Mouse (Mus musculus): ENCODE results near the gene Ddx10. TPM values are rescaled to one million over a fixed set of nuclear protein-coding genes. Genes with fewer than 3 reads are reported as not detected.

Gene Ddx10
- total and polyA plus RNA-seq, 3 experiments: 12.3 to 64.9 (median 52.4) TPM

DNA sequence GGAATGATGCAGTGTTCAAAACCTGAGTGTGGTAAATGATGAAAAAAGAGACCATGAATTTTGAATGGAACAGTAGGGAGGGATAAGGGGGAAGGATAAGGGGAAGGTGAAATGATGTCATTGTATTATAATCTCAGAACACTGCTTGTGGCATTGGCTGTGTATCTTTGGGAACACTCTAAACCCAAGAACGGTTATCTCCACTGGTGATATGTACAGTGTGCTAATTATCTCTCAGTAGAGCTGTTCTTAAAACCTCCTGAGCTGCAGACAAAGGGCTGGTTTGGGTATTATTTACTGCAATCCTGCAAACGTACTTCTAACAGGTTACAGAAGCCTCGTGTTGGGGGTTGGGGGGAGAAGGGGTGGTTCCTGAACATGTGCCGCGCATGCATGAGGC, 179.7 kb downstream of the Ddx10 start:
- no peaks in the 10 kb centered on the region for H3K36me3 ChIP-seq (replicated peaks)
- H3K9me3 ChIP-seq (replicated peaks): no peaks in the 10 kb centered on the region
- no peaks in the 10 kb centered on the region for H3K4me1 ChIP-seq (ENCODE audit: insufficient read depth, low read depth, low read length)
- H3K27me3 ChIP-seq (ENCODE audit: insufficient read depth, low read length): peaks cover 10% of the 10 kb centered on the region; the same call in 1 of the 2 replicates
- ATAC-seq (ENCODE audit: extremely low read depth, insufficient number of reproducible peaks, low FRiP score, poor library complexity, severe bottlenecking): no peak
- TF ChIP-seq GATA1 (IDR thresholded peaks at IDR 0.05; ENCODE audit: borderline replicate concordance, low read length) (no peak), CTCF (IDR thresholded peaks at IDR 0.05; ENCODE audit: low read depth, low read length) (no peak), POLR2AphosphoS5 (IDR thresholded peaks at IDR 0.05; ENCODE audit: insufficient replicate concordance, low read depth, low read length) (no peak), TAL1 (conservative IDR thresholded peaks at IDR 0.05; ENCODE audit: low read depth, low read length) (no peak), GATA2 (IDR thresholded peaks at IDR 0.05; ENCODE audit: borderline replicate concordance, low read depth, low read length) (no peak)
- H3K4me3 ChIP-seq (ENCODE audit: low read depth, low read length): no peak overlapping the region
- DNase-seq (ENCODE audit: low spot score): no peak

DNA sequence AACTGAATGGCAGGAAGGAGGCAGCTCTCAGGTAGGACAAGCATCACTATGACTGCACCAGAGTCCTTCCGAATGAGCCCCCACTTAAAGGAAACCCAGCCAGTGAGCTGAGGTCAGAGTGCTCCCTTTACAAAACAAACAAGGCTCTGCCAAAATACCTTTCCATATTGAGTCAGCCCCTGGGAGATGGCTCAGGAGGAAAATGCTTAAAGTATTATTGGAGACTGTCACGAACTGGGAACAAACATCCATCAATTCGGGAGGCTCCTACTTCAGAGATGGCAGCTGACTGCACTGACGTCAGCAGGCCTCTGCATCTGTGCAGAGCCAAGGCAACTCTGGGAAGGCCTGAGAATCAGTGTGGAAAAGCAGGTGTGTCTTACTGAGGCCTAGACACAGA, 181.4 kb downstream of the Ddx10 start:
- Histone ChIP-seq H3K27me3 (ENCODE audit: insufficient read depth, low read length) (peaks cover 9% of the 10 kb centered on the region), H3K4me1 (ENCODE audit: insufficient read depth, low read depth, low read length) (no peaks in the 10 kb centered on the region), H3K9me3 (replicated peaks) (no peaks in the 10 kb centered on the region), H3K36me3 (replicated peaks) (no peaks in the 10 kb centered on the region), H3K4me3 (ENCODE audit: low read depth, low read length) (no peak overlapping the region)
- DNase-seq (ENCODE audit: low spot score) (no peak), ATAC-seq (ENCODE audit: extremely low read depth, insufficient number of reproducible peaks, low FRiP score, poor library complexity, severe bottlenecking) (no peak)
- TF ChIP-seq GATA1 (IDR thresholded peaks at IDR 0.05; ENCODE audit: borderline replicate concordance, low read length): no peak
- no peak for TF ChIP-seq GATA2 (IDR thresholded peaks at IDR 0.05; ENCODE audit: borderline replicate concordance, low read depth, low read length)
- TF ChIP-seq POLR2AphosphoS5 (IDR thresholded peaks at IDR 0.05; ENCODE audit: insufficient replicate concordance, low read depth, low read length): no peak
- no peak for TF ChIP-seq CTCF (IDR thresholded peaks at IDR 0.05; ENCODE audit: low read depth, low read length)
- no peak for TF ChIP-seq TAL1 (conservative IDR thresholded peaks at IDR 0.05; ENCODE audit: low read depth, low read length)

DNA sequence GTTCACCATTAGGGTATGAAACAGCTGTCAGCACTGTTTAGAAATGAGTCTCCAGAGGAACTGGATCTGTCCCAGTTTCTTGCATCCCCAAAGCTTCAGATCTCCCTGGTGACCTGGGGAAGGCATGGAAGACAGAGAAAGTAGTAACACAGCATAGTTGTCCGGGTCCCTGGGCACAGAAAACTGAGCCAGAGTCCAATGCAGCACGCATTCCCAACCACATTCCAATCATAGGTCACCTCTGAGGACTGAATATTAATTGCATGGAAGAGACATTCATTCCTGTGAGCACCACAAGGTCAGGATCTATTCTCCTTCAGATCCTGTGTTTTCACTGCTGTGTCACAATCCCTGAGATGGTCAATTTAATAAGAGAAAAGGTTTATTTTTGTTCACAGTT, 182.8 kb downstream of the Ddx10 start:
- Histone ChIP-seq H3K36me3 (replicated peaks) (no peaks in the 10 kb centered on the region), H3K9me3 (replicated peaks) (no peaks in the 10 kb centered on the region), H3K4me3 (ENCODE audit: low read depth, low read length) (no peak overlapping the region), H3K27me3 (ENCODE audit: insufficient read depth, low read length) (peaks cover 9% of the 10 kb centered on the region; the same call in 1 of the 2 replicates), H3K4me1 (ENCODE audit: insufficient read depth, low read depth, low read length) (no peaks in the 10 kb centered on the region)
- TF ChIP-seq CTCF (IDR thresholded peaks at IDR 0.05; ENCODE audit: low read depth, low read length) (no peak), GATA2 (IDR thresholded peaks at IDR 0.05; ENCODE audit: borderline replicate concordance, low read depth, low read length) (no peak), GATA1 (IDR thresholded peaks at IDR 0.05; ENCODE audit: borderline replicate concordance, low read length) (no peak), POLR2AphosphoS5 (IDR thresholded peaks at IDR 0.05; ENCODE audit: insufficient replicate concordance, low read depth, low read length) (no peak), TAL1 (conservative IDR thresholded peaks at IDR 0.05; ENCODE audit: low read depth, low read length) (no peak)
- DNase-seq (ENCODE audit: low spot score): no peak
- ATAC-seq (ENCODE audit: extremely low read depth, insufficient number of reproducible peaks, low FRiP score, poor library complexity, severe bottlenecking): no peak

DNA sequence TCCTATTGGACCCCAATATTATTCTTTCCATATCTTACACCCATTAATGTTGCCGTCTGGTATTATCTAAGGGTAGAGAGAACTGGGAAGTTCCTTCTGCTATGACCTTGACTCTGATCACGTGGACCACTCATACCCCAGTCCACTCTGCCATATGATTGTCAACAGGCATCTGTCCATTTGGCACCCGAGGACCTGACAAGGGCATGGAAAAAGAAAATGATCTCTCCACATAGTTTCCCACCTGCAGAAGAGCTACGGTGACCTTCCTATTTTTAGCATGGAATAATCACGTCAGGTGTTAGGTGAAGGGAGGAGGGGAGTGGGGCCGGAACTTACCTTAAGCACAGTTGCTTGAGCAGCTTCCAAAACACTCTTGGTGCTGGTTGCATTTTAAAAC, 183.3 kb downstream of the Ddx10 start:
- no peaks in the 10 kb centered on the region for H3K36me3 ChIP-seq (replicated peaks)
- DNase-seq (ENCODE audit: low spot score): no peak
- ATAC-seq (ENCODE audit: extremely low read depth, insufficient number of reproducible peaks, low FRiP score, poor library complexity, severe bottlenecking): no peak
- peaks cover 11% of the 10 kb centered on the region; the same call in 1 of the 2 replicates for H3K27me3 ChIP-seq (ENCODE audit: insufficient read depth, low read length)
- H3K9me3 ChIP-seq (replicated peaks): no peaks in the 10 kb centered on the region
- H3K4me1 ChIP-seq (ENCODE audit: insufficient read depth, low read depth, low read length): no peaks in the 10 kb centered on the region
- no peak overlapping the region for H3K4me3 ChIP-seq (ENCODE audit: low read depth, low read length)
- no peak for TF ChIP-seq POLR2AphosphoS5 (IDR thresholded peaks at IDR 0.05; ENCODE audit: insufficient replicate concordance, low read depth, low read length)
- TF ChIP-seq CTCF (IDR thresholded peaks at IDR 0.05; ENCODE audit: low read depth, low read length): no peak
- TF ChIP-seq GATA1 (IDR thresholded peaks at IDR 0.05; ENCODE audit: borderline replicate concordance, low read length): no peak
- no peak for TF ChIP-seq TAL1 (conservative IDR thresholded peaks at IDR 0.05; ENCODE audit: low read depth, low read length)
- no peak for TF ChIP-seq GATA2 (IDR thresholded peaks at IDR 0.05; ENCODE audit: borderline replicate concordance, low read depth, low read length)

DNA sequence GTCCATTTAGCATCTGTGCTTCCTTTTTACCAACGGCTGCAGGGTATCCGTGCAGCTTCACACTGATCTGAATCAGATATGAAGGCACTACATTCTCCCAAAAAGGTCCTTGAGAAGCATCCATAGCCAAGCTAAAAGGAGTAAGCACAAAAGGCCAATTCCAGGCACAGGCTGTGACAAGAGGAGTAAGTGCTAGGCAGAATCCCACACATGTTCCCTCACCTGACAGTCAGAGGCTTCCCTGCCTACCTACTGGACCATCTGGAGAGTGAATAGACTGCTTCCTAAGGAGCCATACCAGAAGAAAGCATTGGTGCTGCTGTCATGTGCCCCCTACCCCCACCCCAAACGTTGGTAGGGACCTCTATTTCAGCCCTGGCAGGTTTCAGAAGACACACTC, 192.5 kb downstream of the Ddx10 start:
- peaks cover 5% of the 10 kb centered on the region; the same call in 1 of the 2 replicates for H3K27me3 ChIP-seq (ENCODE audit: insufficient read depth, low read length)
- H3K4me3 ChIP-seq (ENCODE audit: low read depth, low read length): no peak overlapping the region
- TF ChIP-seq POLR2AphosphoS5 (IDR thresholded peaks at IDR 0.05; ENCODE audit: insufficient replicate concordance, low read depth, low read length): no peak
- no peak for TF ChIP-seq GATA2 (IDR thresholded peaks at IDR 0.05; ENCODE audit: borderline replicate concordance, low read depth, low read length)
- TF ChIP-seq TAL1 (conservative IDR thresholded peaks at IDR 0.05; ENCODE audit: low read depth, low read length): no peak
- TF ChIP-seq CTCF (IDR thresholded peaks at IDR 0.05; ENCODE audit: low read depth, low read length): no peak
- TF ChIP-seq GATA1 (IDR thresholded peaks at IDR 0.05; ENCODE audit: borderline replicate concordance, low read length): no peak
- H3K4me1 ChIP-seq (ENCODE audit: insufficient read depth, low read depth, low read length): no peaks in the 10 kb centered on the region
- H3K9me3 ChIP-seq (replicated peaks): no peaks in the 10 kb centered on the region
- ATAC-seq (ENCODE audit: extremely low read depth, insufficient number of reproducible peaks, low FRiP score, poor library complexity, severe bottlenecking) (no peak), DNase-seq (ENCODE audit: low spot score) (no peak)
- H3K36me3 ChIP-seq (replicated peaks): no peaks in the 10 kb centered on the region

Other genes starting within 250 kb of the Ddx10 start
- gene Exph5, start 53.6 kb upstream of the Ddx10 start, total RNA-seq (2014; fragmentation: Nextera tagmentation): not detected in 2 replicates
- 0.11 and 0.23 TPM in 2 replicates for gene Exph5, start 53.6 kb upstream of the Ddx10 start, total RNA-seq (2017)
- gene Exph5, start 53.6 kb upstream of the Ddx10 start, polyA plus RNA-seq (2012): not detected in 2 replicates
- gene Kdelc2, start 136.0 kb upstream of the Ddx10 start, total RNA-seq (2014; fragmentation: Nextera tagmentation): not detected in 2 replicates
- gene Kdelc2, start 136.0 kb upstream of the Ddx10 start, total RNA-seq (2017): 0.05 and 0.12 TPM in 2 replicates
- not detected in 2 replicates for gene Kdelc2, start 136.0 kb upstream of the Ddx10 start, polyA plus RNA-seq (2012)
- not detected in 2 replicates for gene 4930550C14Rik, start 154.3 kb upstream of the Ddx10 start, total RNA-seq (2014; fragmentation: Nextera tagmentation)
- 0.06 TPM in 1 of 2 replicates, not detected in the other for gene 4930550C14Rik, start 154.3 kb upstream of the Ddx10 start, total RNA-seq (2017)
- gene 4930550C14Rik, start 154.3 kb upstream of the Ddx10 start, polyA plus RNA-seq (2012): not detected in 2 replicates

Data from G1E (cell line).